Mouse (Mus musculus): ENCODE measurements around the gene Loxl4. TPM values are rescaled to one million over a fixed set of nuclear protein-coding genes. Genes with fewer than 3 reads are reported as not detected.
A peak's percentile ranks its signal among the peaks of the same experiment; 100 is the strongest.

The Loxl4 gene
- polyA plus RNA-seq, 1 experiment from 2014 or later, result 0.13 TPM

- Histone ChIP-seq H3K27me3 (no peaks in the 10 kb centered on the region), H3K4me3 (no peak overlapping the region), H3K27ac (no peak overlapping the region), H3K4me2 (no peak overlapping the region), H3K4me1 (peaks cover 3% of the 10 kb centered on the region), H3K9ac (no peak overlapping the region), H3K9me3 (replicated peaks) (no peaks in the 10 kb centered on the region), H3K36me3 (ENCODE audit: poor library complexity, severe bottlenecking) (peaks cover 7% of the 10 kb centered on the region; the same call in 1 of the 2 replicates)
- WGBS, result 85% methylated on average over 13 of the region's 13 CpGs
- ATAC-seq, result no peak
Measured at GRCm38 (mm10) chr19:42582811-42583370, 29.7 kb downstream of the Loxl4 start.

DNA sequence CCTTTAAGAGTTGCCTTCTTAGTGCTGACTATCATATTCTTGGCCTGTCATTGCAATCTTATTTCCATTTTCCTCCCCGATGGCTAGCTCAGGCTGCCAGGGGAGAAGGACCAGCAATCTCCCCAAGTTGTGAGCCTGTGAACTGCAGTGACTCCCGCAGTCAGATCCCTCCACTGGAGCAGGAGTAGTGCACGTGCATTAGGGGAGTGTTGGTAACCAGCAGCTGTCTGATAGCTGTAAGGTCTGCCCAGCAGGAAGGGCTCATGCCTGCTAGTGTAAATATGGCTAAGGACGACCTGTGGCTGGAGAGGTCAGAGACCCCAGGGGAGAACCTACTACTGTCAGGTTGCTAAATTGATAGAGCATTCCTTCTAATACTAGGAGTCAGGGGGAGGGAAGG lies 31.9 kb downstream of the Loxl4 start:
- no peak for ATAC-seq
- 54% methylated on average over 4 of the region's 4 CpGs for WGBS
- Histone ChIP-seq H3K9ac (no peak overlapping the region), H3K9me3 (replicated peaks) (no peaks in the 10 kb centered on the region), H3K4me1 (no peaks in the 10 kb centered on the region), H3K27me3 (no peaks in the 10 kb centered on the region), H3K4me2 (no peak overlapping the region), H3K27ac (no peak overlapping the region), H3K4me3 (no peak overlapping the region), H3K36me3 (ENCODE audit: poor library complexity, severe bottlenecking) (peaks cover 7% of the 10 kb centered on the region; the same call in 1 of the 2 replicates)

- no peak for ATAC-seq
- H3K4me1 ChIP-seq, result no peaks in the 10 kb centered on the region
- no peak overlapping the region for H3K9ac ChIP-seq
- H3K4me3 ChIP-seq, result no peak overlapping the region
- H3K9me3 ChIP-seq (replicated peaks), result no peaks in the 10 kb centered on the region
- no peaks in the 10 kb centered on the region for H3K27me3 ChIP-seq
- H3K27ac ChIP-seq, result no peak overlapping the region
- 84% methylated on average over 4 of the region's 4 CpGs for WGBS
- no peak overlapping the region for H3K4me2 ChIP-seq
- H3K36me3 ChIP-seq (ENCODE audit: poor library complexity, severe bottlenecking), result peaks cover 2% of the 10 kb centered on the region; the same call in 1 of the 2 replicates
Measured at GRCm38 (mm10) chr19:42578631-42579030, 34.0 kb downstream of the Loxl4 start.

GRCm38 (mm10) chr19:42576856-42577255 lies 35.8 kb downstream of the Loxl4 start:
- 88% methylated on average over 1 of the region's 1 CpGs for WGBS
- Histone ChIP-seq H3K9ac (no peak overlapping the region), H3K4me2 (no peak overlapping the region), H3K27me3 (no peaks in the 10 kb centered on the region), H3K9me3 (replicated peaks) (no peaks in the 10 kb centered on the region), H3K36me3 (ENCODE audit: poor library complexity, severe bottlenecking) (no peaks in the 10 kb centered on the region), H3K4me3 (no peak overlapping the region), H3K27ac (no peak overlapping the region), H3K4me1 (no peaks in the 10 kb centered on the region)
- no peak for ATAC-seq

DNA sequence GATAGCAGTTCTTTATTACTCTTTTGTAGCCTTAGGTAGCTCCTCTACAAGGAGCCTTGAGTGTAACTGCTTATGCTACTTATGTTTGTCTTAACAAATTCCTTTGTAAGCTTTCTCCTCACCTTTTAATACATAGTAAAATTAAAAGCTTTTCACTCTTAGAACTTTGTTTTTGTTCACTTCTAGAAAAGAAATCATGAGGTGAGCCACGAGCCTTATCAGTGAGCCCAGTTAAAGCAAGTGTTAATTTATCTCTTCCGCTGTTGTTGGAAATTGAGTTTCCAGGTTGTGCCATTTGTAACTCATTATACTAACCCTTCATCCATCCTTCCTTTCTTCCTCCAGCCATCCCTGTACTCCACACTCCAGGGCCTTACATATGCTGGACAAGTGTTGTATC lies 37.3 kb downstream of the Loxl4 start:
- Histone ChIP-seq H3K9me3 (replicated peaks) (no peaks in the 10 kb centered on the region), H3K4me3 (no peak overlapping the region), H3K36me3 (ENCODE audit: poor library complexity, severe bottlenecking) (no peaks in the 10 kb centered on the region), H3K27me3 (no peaks in the 10 kb centered on the region), H3K4me1 (peaks cover 4% of the 10 kb centered on the region), H3K4me2 (no peak overlapping the region), H3K27ac (no peak overlapping the region), H3K9ac (no peak overlapping the region)
- no peak for ATAC-seq
- WGBS, result 85% methylated on average over 2 of the region's 2 CpGs

DNA sequence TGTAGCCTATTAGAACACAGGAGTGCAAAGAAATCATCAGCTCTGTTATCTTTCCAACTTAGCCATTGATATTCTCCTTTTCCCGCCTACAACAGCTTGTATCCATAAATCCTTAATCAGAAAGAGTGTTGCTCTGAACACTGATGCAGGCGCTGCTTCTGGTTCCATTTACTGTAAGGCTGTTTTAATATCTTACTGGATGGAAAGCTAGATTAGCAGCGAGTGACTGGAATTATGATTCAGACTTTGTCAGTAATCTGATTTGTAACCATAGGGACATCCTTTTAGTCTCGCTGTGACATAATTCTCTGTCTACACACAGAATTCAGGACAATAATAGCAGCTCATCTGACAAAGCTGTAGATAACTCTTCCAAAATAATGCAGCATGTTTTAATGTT lies 41.3 kb downstream of the Loxl4 start:
- Histone ChIP-seq H3K27ac (0 out of 2 replicates have a peak overlapping the region, but pooled peaks have one; percentile 19), H3K9me3 (replicated peaks) (no peaks in the 10 kb centered on the region), H3K4me2 (no peak overlapping the region), H3K27me3 (no peaks in the 10 kb centered on the region), H3K9ac (no peak overlapping the region), H3K4me1 (peaks cover 13% of the 10 kb centered on the region), H3K36me3 (ENCODE audit: poor library complexity, severe bottlenecking) (0 out of 2 replicates have a peak, but pooled peaks cover 3% of the 10 kb centered on the region), H3K4me3 (no peak overlapping the region)
- no peak for ATAC-seq
- WGBS, result 79% methylated on average over 4 of the region's 4 CpGs

DNA sequence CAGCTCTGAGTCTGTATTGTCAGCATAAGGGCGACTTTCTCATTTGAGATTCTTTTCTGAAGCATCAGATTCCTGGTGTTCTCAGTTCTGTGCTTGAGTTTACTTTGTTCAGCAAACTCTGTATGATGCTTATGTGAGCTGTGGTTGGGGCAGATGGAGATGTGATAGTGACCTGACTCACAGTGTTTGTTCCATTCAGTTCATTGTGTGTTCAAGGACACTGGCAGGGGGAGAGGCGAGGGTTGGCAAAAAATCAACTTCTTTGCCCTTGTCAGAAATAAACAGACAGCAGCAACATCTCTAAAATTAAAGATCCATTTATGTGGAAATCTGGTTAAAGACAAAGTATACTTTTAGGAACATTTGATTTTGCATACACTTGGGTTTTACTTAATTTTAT lies 43.5 kb downstream of the Loxl4 start:
- Histone ChIP-seq H3K9ac (no peak overlapping the region), H3K4me1 (peaks cover 13% of the 10 kb centered on the region), H3K4me3 (no peak overlapping the region), H3K9me3 (replicated peaks) (no peaks in the 10 kb centered on the region), H3K36me3 (ENCODE audit: poor library complexity, severe bottlenecking) (0 out of 2 replicates have a peak, but pooled peaks cover 3% of the 10 kb centered on the region), H3K27ac (no peak overlapping the region), H3K4me2 (no peak overlapping the region), H3K27me3 (no peaks in the 10 kb centered on the region)
- ATAC-seq, result no peak
- WGBS, result 68% methylated on average over 2 of the region's 2 CpGs

DNA sequence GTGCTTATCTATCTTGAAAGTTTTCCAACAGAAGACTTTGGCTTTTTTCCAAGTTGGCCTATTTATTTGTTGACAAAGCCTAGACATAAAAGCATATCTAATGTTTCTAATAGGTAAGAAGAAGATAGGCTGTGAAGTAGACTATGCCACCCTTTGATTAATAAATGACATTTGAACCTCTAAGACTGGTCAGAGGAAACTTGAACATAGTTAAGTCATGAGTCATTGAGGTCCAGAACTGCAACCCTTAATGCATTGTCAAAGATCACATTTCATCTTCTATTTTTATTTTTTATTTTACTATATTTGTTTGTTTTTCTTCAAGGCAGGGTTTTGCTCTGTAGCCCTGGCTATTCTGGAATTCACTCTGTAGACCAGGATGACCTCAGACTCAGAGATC lies 45.6 kb downstream of the Loxl4 start:
- no peak for ATAC-seq
- Histone ChIP-seq H3K9me3 (replicated peaks) (no peaks in the 10 kb centered on the region), H3K4me1 (peaks cover 13% of the 10 kb centered on the region), H3K36me3 (ENCODE audit: poor library complexity, severe bottlenecking) (peaks cover 15% of the 10 kb centered on the region; the same call in 1 of the 2 replicates), H3K27me3 (no peaks in the 10 kb centered on the region), H3K4me3 (no peak overlapping the region), H3K4me2 (no peak overlapping the region), H3K27ac (no peak overlapping the region), H3K9ac (no peak overlapping the region)

DNA sequence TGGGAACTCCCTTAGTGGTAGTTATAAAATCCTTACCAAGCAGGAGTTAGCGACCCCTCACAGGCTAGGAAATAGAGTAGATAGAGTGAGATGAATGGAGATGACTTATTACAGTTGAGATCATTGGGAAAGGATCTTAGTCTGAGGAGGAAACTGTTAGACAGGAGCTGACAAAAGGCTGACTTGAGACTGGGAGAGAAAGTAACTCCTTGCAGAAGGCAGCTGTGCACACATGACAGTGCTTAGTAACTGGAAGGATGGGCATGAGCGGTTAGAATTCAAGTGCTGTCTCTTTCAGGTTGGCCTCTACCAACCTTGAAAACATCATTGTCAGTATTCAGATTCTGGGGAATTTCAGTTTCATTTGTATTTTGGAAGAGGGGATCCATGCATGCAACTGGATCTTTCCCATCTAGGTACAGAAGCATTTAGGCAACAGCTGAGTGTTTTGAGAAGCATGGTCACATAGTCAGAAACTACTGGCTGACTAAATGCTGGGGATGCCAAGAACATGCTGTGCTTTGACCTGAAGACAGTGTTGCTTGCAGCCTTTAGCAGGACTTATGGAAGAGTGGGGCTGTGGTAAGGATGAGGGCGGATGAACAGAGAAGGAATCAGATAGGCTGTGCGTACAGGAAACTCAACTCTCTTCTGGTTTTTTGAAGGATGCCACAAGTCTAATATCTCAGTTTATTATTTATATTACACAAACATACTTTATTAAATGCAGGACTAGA lies 46.2 kb downstream of the Loxl4 start:
- no peak for ATAC-seq
- Histone ChIP-seq H3K4me2 (no peak overlapping the region), H3K27me3 (no peaks in the 10 kb centered on the region), H3K4me3 (no peak overlapping the region), H3K9ac (no peak overlapping the region), H3K4me1 (peaks cover 13% of the 10 kb centered on the region), H3K27ac (no peak overlapping the region), H3K9me3 (replicated peaks) (no peaks in the 10 kb centered on the region), H3K36me3 (ENCODE audit: poor library complexity, severe bottlenecking) (peaks cover 15% of the 10 kb centered on the region; the same call in 1 of the 2 replicates)
- 97% methylated on average over 4 of the region's 4 CpGs for WGBS

GRCm38 (mm10) chr19:42563726-42564270 lies 48.8 kb downstream of the Loxl4 start:
- 91% methylated on average over 3 of the region's 3 CpGs for WGBS
- Histone ChIP-seq H3K9ac (no peak overlapping the region), H3K36me3 (ENCODE audit: poor library complexity, severe bottlenecking) (peaks cover 15% of the 10 kb centered on the region; the same call in 1 of the 2 replicates), H3K9me3 (replicated peaks) (no peaks in the 10 kb centered on the region), H3K4me2 (no peak overlapping the region), H3K4me1 (no peaks in the 10 kb centered on the region), H3K27me3 (no peaks in the 10 kb centered on the region), H3K27ac (no peak overlapping the region), H3K4me3 (no peak overlapping the region)
- no peak for ATAC-seq

GRCm38 (mm10) chr19:42562981-42563380 lies 49.6 kb downstream of the Loxl4 start:
- WGBS, result 96% methylated on average over 3 of the region's 3 CpGs

DNA sequence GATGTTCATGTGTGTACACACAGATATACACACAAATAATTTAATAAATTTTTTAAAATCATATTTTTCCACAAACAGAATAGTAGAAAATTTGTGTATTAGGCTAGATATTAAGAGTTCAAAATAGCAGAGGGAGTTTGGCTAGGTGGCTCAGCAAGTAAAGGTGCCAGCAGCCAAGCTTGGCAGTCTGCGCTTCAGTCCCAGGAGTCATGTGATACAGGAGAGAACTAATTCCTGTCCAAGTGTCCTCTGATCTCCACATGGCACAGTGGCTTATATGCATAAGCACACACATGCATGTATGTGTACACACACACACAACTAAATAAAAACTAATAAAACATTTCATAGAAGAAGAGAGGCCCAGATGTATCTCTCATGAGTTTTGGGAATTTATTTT lies 50.6 kb downstream of the Loxl4 start:
- Histone ChIP-seq H3K27ac (no peak overlapping the region), H3K9me3 (replicated peaks) (no peaks in the 10 kb centered on the region), H3K36me3 (ENCODE audit: poor library complexity, severe bottlenecking) (peaks cover 15% of the 10 kb centered on the region; the same call in 1 of the 2 replicates), H3K4me3 (no peak overlapping the region), H3K4me1 (no peaks in the 10 kb centered on the region), H3K27me3 (no peaks in the 10 kb centered on the region), H3K4me2 (no peak overlapping the region), H3K9ac (no peak overlapping the region)
- 87% methylated on average over 1 of the region's 1 CpGs for WGBS
- no peak for ATAC-seq

More at GRCm38 (mm10) chr19:42562981-42563380, 49.6 kb downstream of the Loxl4 start:
- Histone ChIP-seq H3K4me3 (no peak overlapping the region), H3K4me2 (no peak overlapping the region), H3K9ac (no peak overlapping the region), H3K9me3 (replicated peaks) (no peaks in the 10 kb centered on the region), H3K27me3 (no peaks in the 10 kb centered on the region), H3K4me1 (no peaks in the 10 kb centered on the region), H3K27ac (no peak overlapping the region), H3K36me3 (ENCODE audit: poor library complexity, severe bottlenecking) (peaks cover 15% of the 10 kb centered on the region; the same call in 1 of the 2 replicates)
- ATAC-seq, result no peak

Measured in forebrain, embryonic 13.5 days (tissue).